Mouse (Mus musculus): ENCODE data around the gene Faf1. TPM values are rescaled to one million over a fixed set of nuclear protein-coding genes. Genes with fewer than 3 reads are reported as not detected.
A peak's percentile ranks its signal among the peaks of the same experiment; 100 is the strongest.

The Faf1 gene
- total RNA-seq, 1 experiment = 52.3 TPM

DNA sequence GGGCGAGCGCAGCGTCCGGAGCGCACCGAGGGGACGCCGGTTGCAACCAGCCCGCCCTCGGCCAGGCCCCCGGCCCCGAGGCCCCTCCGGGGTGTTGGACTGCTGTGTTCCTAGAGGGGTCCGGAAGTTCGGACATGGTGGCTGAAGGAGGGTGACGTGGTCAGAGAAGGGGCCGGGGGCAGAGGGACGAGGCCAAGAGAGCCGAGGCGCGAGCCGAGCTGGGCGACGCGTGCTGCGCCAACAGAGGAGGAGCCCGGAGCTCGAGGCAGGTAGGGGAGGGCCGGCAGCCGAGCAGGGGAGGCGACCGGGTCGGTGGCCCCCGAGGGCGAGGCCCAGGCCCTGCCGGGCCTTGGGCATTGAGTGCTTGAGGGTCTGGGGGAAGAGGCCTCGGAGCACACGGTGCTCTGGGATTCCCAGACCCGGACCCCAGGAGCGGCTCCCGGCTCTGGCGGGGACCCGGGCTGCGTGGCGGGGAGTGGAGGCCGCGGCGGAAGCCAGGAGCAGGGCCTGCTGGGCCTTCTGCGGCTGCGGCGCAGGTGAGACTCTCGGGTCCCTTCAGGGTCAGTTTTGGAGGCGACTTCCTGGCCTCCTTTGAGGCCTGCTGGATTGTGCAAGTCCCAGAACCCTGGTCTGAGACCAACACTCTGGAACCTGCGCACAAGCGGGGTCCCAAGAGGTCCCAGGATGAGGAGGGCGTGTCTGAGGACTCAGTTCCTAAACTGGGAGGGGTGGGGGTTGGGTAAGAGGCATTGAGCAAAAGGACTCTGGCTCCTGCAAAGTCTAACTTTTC is 301.9 kb downstream of the Faf1 start:
- DNase-seq (ENCODE audit: low read depth, low spot score) = no peak
- Histone ChIP-seq H3K4me1 (ENCODE audit: control insufficient read depth in 2 of 2, insufficient read depth in 2 of 2, low read length in 2 of 2, poor library complexity in 1 of 2) (peaks cover 0 to 12% of the 10 kb centered on the region in 2 experiments; a peak in 1 of 4 replicates), H3K36me3 (ENCODE audit: control insufficient read depth, insufficient read depth, low read length, poor library complexity, severe bottlenecking) (no peaks in the 10 kb centered on the region), H3K9me3 (ENCODE audit: control insufficient read depth, insufficient read depth, low read depth, low read length) (no peaks in the 10 kb centered on the region), H3K9ac (ENCODE audit: insufficient read depth, low read depth, low read length, poor library complexity, severe bottlenecking) (0 out of 2 replicates have a peak overlapping the region, but pooled peaks have one; percentile 20), H3K4me3 (ENCODE audit: insufficient read depth in 1 of 2, low read depth in 1 of 2, low read length in 2 of 2, poor library complexity in 1 of 2, severe bottlenecking in 1 of 2) (peak overlapping the region; percentile 64 to 66), H3K27ac (ENCODE audit: insufficient read depth, low read depth, low read length, poor library complexity, severe bottlenecking) (no peak overlapping the region)
- TF ChIP-seq ZC3H11A (IDR thresholded peaks at IDR 0.05; ENCODE audit: borderline replicate concordance, low read depth, low read length) (no peak), HCFC1 (IDR thresholded peaks at IDR 0.05; ENCODE audit: borderline replicate concordance, insufficient read depth, low read length) (no peak), MAFK (IDR thresholded peaks at IDR 0.05; ENCODE audit: insufficient read depth, low read depth, low read length) (no peak), CHD2 (IDR thresholded peaks at IDR 0.05; ENCODE audit: low read depth, low read length) (no peak), ZNF384 (IDR thresholded peaks at IDR 0.05; ENCODE audit: low read depth, low read length) (no peak)
- in situ Hi-C loops (cut with MboI; ENCODE audit: low sequenced_read_pairs in 2 of 2, unreplicated experiment in 2 of 2) = loop anchor here in 1 of 2 experiments (5.0 kb wide), 1 partner anchor 321 kb away; no protein-coding TSS in a partner anchor

DNA sequence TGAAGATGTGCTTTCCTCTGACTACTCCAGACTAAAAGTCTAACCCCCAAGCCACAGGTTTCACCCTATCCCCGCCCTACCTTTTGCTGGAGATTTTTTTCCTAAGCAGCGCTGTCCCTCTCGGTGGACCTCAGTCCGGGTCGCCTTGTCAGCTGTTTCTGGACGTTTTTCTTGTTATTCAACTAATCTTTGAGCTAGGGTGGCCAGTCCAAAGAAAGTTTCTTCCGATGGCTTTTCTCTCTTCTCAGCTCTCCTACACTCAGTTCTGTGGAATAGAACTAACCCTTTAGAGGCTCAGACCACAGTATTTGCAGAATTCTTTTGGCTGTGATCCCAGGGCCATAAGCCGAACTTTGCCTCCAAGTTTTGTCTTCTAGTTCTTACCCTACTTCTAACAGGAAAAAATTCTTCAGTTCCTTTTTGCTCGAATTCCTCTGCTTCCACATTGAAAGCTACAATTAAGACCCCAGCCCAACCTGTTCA is 302.5 kb downstream of the Faf1 start:
- H3K36me3 ChIP-seq (ENCODE audit: control insufficient read depth, insufficient read depth, low read length, poor library complexity, severe bottlenecking) = no peaks in the 10 kb centered on the region
- TF ChIP-seq HCFC1 (IDR thresholded peaks at IDR 0.05; ENCODE audit: borderline replicate concordance, insufficient read depth, low read length) = no peak
- TF ChIP-seq MAFK (IDR thresholded peaks at IDR 0.05; ENCODE audit: insufficient read depth, low read depth, low read length) = no peak
- no peak for TF ChIP-seq ZC3H11A (IDR thresholded peaks at IDR 0.05; ENCODE audit: borderline replicate concordance, low read depth, low read length)
- TF ChIP-seq ZNF384 (IDR thresholded peaks at IDR 0.05; ENCODE audit: low read depth, low read length) = no peak
- TF ChIP-seq CHD2 (IDR thresholded peaks at IDR 0.05; ENCODE audit: low read depth, low read length) = no peak
- no peak for DNase-seq (ENCODE audit: low read depth, low spot score)
- H3K4me3 ChIP-seq (ENCODE audit: insufficient read depth in 1 of 2, low read depth in 1 of 2, low read length in 2 of 2, poor library complexity in 1 of 2, severe bottlenecking in 1 of 2) = peak overlapping the region in 1 of 2 experiments; percentile 66; a peak in 1 of 4 replicates
- in situ Hi-C loops (cut with MboI; ENCODE audit: low sequenced_read_pairs in 2 of 2, unreplicated experiment in 2 of 2) = loop anchor here in 1 of 2 experiments (5.0 kb wide), 1 partner anchor 322 kb away; no protein-coding TSS in a partner anchor
- H3K9me3 ChIP-seq (ENCODE audit: control insufficient read depth, insufficient read depth, low read depth, low read length) = no peaks in the 10 kb centered on the region
- H3K4me1 ChIP-seq (ENCODE audit: control insufficient read depth in 2 of 2, insufficient read depth in 2 of 2, low read length in 2 of 2, poor library complexity in 1 of 2) = peaks cover 0 to 13% of the 10 kb centered on the region in 2 experiments; a peak in 1 of 4 replicates
- H3K9ac ChIP-seq (ENCODE audit: insufficient read depth, low read depth, low read length, poor library complexity, severe bottlenecking) = no peak overlapping the region
- H3K27ac ChIP-seq (ENCODE audit: insufficient read depth, low read depth, low read length, poor library complexity, severe bottlenecking) = no peak overlapping the region

DNA sequence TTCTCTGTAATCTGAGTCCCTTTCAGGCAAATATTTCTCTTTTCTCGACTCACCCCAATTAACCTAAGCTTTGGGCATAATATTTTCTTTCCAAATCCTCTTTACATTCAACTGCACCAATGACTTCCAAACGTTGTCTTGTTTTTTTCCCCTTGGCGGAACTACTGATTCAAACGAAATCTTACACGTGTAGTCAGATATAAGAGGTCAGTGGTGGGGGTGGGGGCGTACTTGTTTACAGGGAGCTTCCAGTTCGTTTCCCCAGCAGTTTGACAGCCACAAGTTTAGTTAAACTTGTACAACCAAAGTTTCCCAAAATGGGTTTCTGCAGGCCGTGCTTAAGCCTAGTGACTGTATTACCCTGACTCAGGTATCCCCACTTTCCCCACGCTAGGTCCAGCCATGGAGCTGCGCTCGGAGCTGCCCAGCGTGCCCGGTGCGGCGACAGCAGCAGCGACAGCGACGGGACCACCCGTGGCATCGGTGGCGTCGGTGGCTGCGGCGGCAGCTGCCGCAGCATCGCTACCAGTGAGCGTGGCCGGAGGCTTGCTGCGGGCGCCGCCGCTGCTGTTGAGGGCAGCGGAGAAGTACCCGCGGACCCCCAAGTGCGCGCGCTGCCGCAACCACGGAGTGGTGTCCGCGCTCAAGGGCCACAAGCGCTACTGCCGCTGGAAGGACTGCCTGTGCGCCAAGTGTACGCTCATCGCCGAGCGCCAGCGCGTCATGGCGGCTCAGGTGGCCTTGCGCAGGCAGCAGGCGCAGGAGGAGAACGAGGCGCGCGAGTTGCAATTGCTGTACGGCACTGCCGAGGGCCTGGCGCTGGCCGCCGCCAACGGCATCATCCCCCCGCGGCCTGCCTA is 303.3 kb downstream of the Faf1 start:
- H3K4me1 ChIP-seq (ENCODE audit: control insufficient read depth in 2 of 2, insufficient read depth in 2 of 2, low read length in 2 of 2, poor library complexity in 1 of 2) = peaks cover 0 to 15% of the 10 kb centered on the region in 2 experiments; a peak in 1 of 4 replicates
- H3K36me3 ChIP-seq (ENCODE audit: control insufficient read depth, insufficient read depth, low read length, poor library complexity, severe bottlenecking) = no peaks in the 10 kb centered on the region
- H3K9ac ChIP-seq (ENCODE audit: insufficient read depth, low read depth, low read length, poor library complexity, severe bottlenecking) = peak overlapping the region; percentile 44
- H3K27ac ChIP-seq (ENCODE audit: insufficient read depth, low read depth, low read length, poor library complexity, severe bottlenecking) = no peak overlapping the region
- no peaks in the 10 kb centered on the region for H3K9me3 ChIP-seq (ENCODE audit: control insufficient read depth, insufficient read depth, low read depth, low read length)
- in situ Hi-C loops (cut with MboI; ENCODE audit: low sequenced_read_pairs in 2 of 2, unreplicated experiment in 2 of 2) = loop anchor here (5.0 kb wide), 1 partner anchor 322 kb away; no protein-coding TSS in a partner anchor
- TF ChIP-seq ZC3H11A (IDR thresholded peaks at IDR 0.05; ENCODE audit: borderline replicate concordance, low read depth, low read length) (no peak), CHD2 (IDR thresholded peaks at IDR 0.05; ENCODE audit: low read depth, low read length) (no peak), MAFK (IDR thresholded peaks at IDR 0.05; ENCODE audit: insufficient read depth, low read depth, low read length) (no peak), HCFC1 (IDR thresholded peaks at IDR 0.05; ENCODE audit: borderline replicate concordance, insufficient read depth, low read length) (no peak), ZNF384 (IDR thresholded peaks at IDR 0.05; ENCODE audit: low read depth, low read length) (no peak)
- peak overlapping the region; percentile 34 to 66 for H3K4me3 ChIP-seq (ENCODE audit: insufficient read depth in 1 of 2, low read depth in 1 of 2, low read length in 2 of 2, poor library complexity in 1 of 2, severe bottlenecking in 1 of 2)
- DNase-seq (ENCODE audit: low read depth, low spot score) = no peak
